In the genomic region with DNA sequence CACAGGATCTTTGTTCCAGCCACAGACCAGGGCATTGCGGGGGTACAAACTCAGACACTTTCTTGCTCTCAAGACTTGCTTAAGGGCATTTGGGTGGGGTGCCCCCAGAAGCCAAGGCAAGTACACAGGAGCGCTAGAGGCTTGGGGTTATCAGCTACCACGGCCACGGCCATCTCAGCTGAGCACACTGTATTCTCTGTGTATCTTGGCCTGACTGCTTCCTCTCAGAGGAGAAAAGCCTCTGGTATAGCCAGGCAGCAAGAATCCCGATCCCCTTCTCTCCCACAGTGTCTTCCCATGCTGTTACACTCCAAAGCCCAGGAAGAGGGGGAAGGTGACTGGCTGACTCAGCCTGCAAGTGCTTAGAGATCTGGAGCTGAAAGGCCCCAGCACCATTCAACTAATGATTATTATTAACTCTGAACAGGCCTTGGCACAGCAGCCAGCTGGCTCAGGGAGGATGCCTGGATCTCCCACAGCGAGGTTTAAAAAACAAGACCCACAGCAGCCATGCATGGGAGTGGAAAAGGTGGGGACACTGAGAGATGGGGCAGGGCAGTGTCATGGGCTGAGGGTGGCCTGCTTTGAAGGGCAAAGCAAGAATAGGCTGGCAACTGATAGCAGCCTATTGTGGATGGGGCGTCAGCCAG, we compare ENCODE assay signal across 9 mouse cellular contexts. TPM values are rescaled to one million over a fixed set of nuclear protein-coding genes. Genes with fewer than 3 reads are reported as not detected.
A peak's percentile ranks its signal among the peaks of the same experiment; 100 is the strongest.
DNase-seq lines count a peak whose midpoint lies in the region; ATAC-seq and TF ChIP-seq lines count a peak whose summit lies in the region.
"Had no signal": no experiment of that assay in that cellular context is flagged by ENCODE, and none has a peak within 500 bp of the region (broad histone marks: within the 10 kb centered on the region; RNA-seq: fewer than 3 reads in every experiment).

No protein-coding gene starts in this region.

- DNase-seq in frontal cortex, postnatal 36 days (ENCODE audit: low spot score in 2 of 2) = peak; percentile 64
- DNase-seq in frontal cortex, postnatal 10 days (ENCODE audit: low spot score in 2 of 2) = no peak
- DNase-seq in Patski (ENCODE audit: low read depth, low spot score) = no peak
- DNase-seq in gastrocnemius, postnatal 25 days = no peak
- no peak for DNase-seq in thymus, postnatal 14 days

- peaks cover 7% of the 10 kb centered on the region for H3K36me3 ChIP-seq in forebrain, embryonic 16.5 days (ENCODE audit: control insufficient read depth, insufficient read depth)
- peaks cover 5% of the 10 kb centered on the region; the same call in 1 of the 2 replicates for H3K36me3 ChIP-seq in limb, embryonic 15.5 days

- ATAC-seq in Patski = peak; percentile 29
- peak; percentile 47 for ATAC-seq in forebrain, embryonic 16.5 days
- ATAC-seq in limb, embryonic 15.5 days (ENCODE audit: insufficient number of reproducible peaks, low FRiP score, low TSS enrichment, low read depth) = no peak
- no peak for ATAC-seq in megakaryocyte, adult 5-6 weeks (ENCODE audit: poor library complexity, severe bottlenecking)

- H3K4me1 ChIP-seq in forebrain, embryonic 16.5 days (replicated peaks; ENCODE audit: control insufficient read depth, insufficient read depth, low read length) = peaks cover 36% of the 10 kb centered on the region
- H3K4me1 ChIP-seq in limb, embryonic 15.5 days = peaks cover 33% of the 10 kb centered on the region

- H3K4me2 ChIP-seq in forebrain, embryonic 16.5 days (ENCODE audit: low read length) = no peak overlapping the region
- no peak overlapping the region for H3K4me2 ChIP-seq in limb, embryonic 15.5 days

- in situ Hi-C loops in Patski (cut with MboI; ENCODE audit: low pct_unique_long_range_greater_than_20kb) = no loop called here

- H3K9ac ChIP-seq in forebrain, embryonic 16.5 days (replicated peaks; ENCODE audit: low read depth, low read length) = no peak overlapping the region; the same call in 1 of the 2 replicates
- H3K9ac ChIP-seq in limb, embryonic 15.5 days = no peak overlapping the region

- H3K27me3 ChIP-seq in Patski = no peaks in the 10 kb centered on the region
- H3K27me3 ChIP-seq in forebrain, embryonic 16.5 days (replicated peaks; ENCODE audit: control insufficient read depth, insufficient read depth, low read length) = no peaks in the 10 kb centered on the region
- H3K27me3 ChIP-seq in limb, embryonic 15.5 days = no peaks in the 10 kb centered on the region

- no peaks in the 10 kb centered on the region for H3K9me3 ChIP-seq in forebrain, embryonic 16.5 days (ENCODE audit: control insufficient read depth, low read length)
- H3K9me3 ChIP-seq in limb, embryonic 15.5 days = no peaks in the 10 kb centered on the region

- H3K27ac ChIP-seq in forebrain, embryonic 16.5 days (ENCODE audit: low read length) = peak overlapping the region; percentile 78
- H3K27ac ChIP-seq in limb, embryonic 15.5 days = 0 out of 2 replicates have a peak overlapping the region, but pooled peaks have one; percentile 33

- POLR2A ChIA-PET in Patski (lab: Charles Lee) = interaction anchor here (0.6 to 2.5 kb wide), 5 partner anchors 11 to 633 kb away, joined by 3 to 11 read pairs (median 3); partner anchors contain the start of gene Atxn7l2

- 54% methylated on average over 7 of the region's 7 CpGs for WGBS in forebrain, embryonic 16.5 days
- WGBS in limb, embryonic 15.5 days = 60% methylated on average over 7 of the region's 7 CpGs

- CTCF ChIA-PET in Patski (lab: Charles Lee) = interaction anchor here (0.9 to 15.7 kb wide), 7 partner anchors 8 to 31 kb away, joined by 3 to 247 read pairs (median 4); no protein-coding TSS in a partner anchor

- H3K4me3 ChIP-seq in forebrain, embryonic 16.5 days (replicated peaks; ENCODE audit: low read length) = no peak overlapping the region
- no peak overlapping the region for H3K4me3 ChIP-seq in limb, embryonic 15.5 days

- no peak for TF ChIP-seq CTCF in Patski (IDR thresholded peaks at IDR 0.05)

RNA-seq across cellular contexts. Expression of gene Cyb561d1, which starts 4.9 kb away (rescaled TPM):
- 9.2 TPM for polyA plus RNA-seq in Patski (2021)
- 4.1 and 5.7 TPM in 2 replicates for polyA plus RNA-seq in forebrain, embryonic 16.5 days (2015; fragmentation: Nextera tagmentation; extraction: Ambion mirVana)
- polyA plus RNA-seq in limb, embryonic 15.5 days (2015; fragmentation: Nextera tagmentation; extraction: Ambion mirVana) = 2.4 and 3.1 TPM in 2 replicates
- 1 to 10 TPM; 2.7 TPM for total RNA-seq in gastrocnemius, postnatal 25 days (2021)
- 4.9 and 6.7 TPM in 2 replicates for total RNA-seq in megakaryocyte, adult 5-6 weeks (2015)
- 10.3 and 12.0 TPM in 2 replicates for total RNA-seq in megakaryocyte, adult 5-6 weeks (2017)

RNA-seq across cellular contexts. Expression of gene Amigo1, which starts 9.9 kb away (rescaled TPM):
- polyA plus RNA-seq in Patski (2021) = 16.6 TPM
- polyA plus RNA-seq in forebrain, embryonic 16.5 days (2015; fragmentation: Nextera tagmentation; extraction: Ambion mirVana) = 10.1 and 12.0 TPM in 2 replicates
- polyA plus RNA-seq in limb, embryonic 15.5 days (2015; fragmentation: Nextera tagmentation; extraction: Ambion mirVana) = 4.7 and 5.4 TPM in 2 replicates
- total RNA-seq in gastrocnemius, postnatal 25 days (2021) = 10 to 100 TPM; 21.3 to 23.3 TPM
- total RNA-seq in megakaryocyte, adult 5-6 weeks (2015) = 1.4 and 3.3 TPM in 2 replicates
- 1.4 and 2.2 TPM in 2 replicates for total RNA-seq in megakaryocyte, adult 5-6 weeks (2017)

RNA-seq across cellular contexts. Expression of gene Atxn7l2, which starts 14.7 kb away (rescaled TPM):
- polyA plus RNA-seq in Patski (2021) = 17.4 TPM
- 30.7 and 33.8 TPM in 2 replicates for polyA plus RNA-seq in forebrain, embryonic 16.5 days (2015; fragmentation: Nextera tagmentation; extraction: Ambion mirVana)
- polyA plus RNA-seq in limb, embryonic 15.5 days (2015; fragmentation: Nextera tagmentation; extraction: Ambion mirVana) = 18.0 and 18.7 TPM in 2 replicates
- total RNA-seq in gastrocnemius, postnatal 25 days (2021) = 1 to 10 TPM; 6.1 to 6.5 TPM
- total RNA-seq in megakaryocyte, adult 5-6 weeks (2015) = 3.1 and 4.7 TPM in 2 replicates
- total RNA-seq in megakaryocyte, adult 5-6 weeks (2017) = 1.5 and 2.0 TPM in 2 replicates

RNA-seq across cellular contexts. Expression of gene Sypl2, which starts 30.4 kb away (rescaled TPM):
- not detected for polyA plus RNA-seq in Patski (2021)
- 1.7 and 2.3 TPM in 2 replicates for polyA plus RNA-seq in forebrain, embryonic 16.5 days (2015; fragmentation: Nextera tagmentation; extraction: Ambion mirVana)
- 2.8 and 7.6 TPM in 2 replicates for polyA plus RNA-seq in limb, embryonic 15.5 days (2015; fragmentation: Nextera tagmentation; extraction: Ambion mirVana)
- total RNA-seq in gastrocnemius, postnatal 25 days (2021) = 100 to 1,000 TPM; 596 to 597 TPM
- total RNA-seq in megakaryocyte, adult 5-6 weeks (2015) = not detected in 2 replicates
- total RNA-seq in megakaryocyte, adult 5-6 weeks (2017) = not detected in 2 replicates

RNA-seq across cellular contexts. Expression of gene Gpr61, which starts 41.4 kb away (rescaled TPM):
- polyA plus RNA-seq in Patski (2021) = 0.04 TPM
- 2.4 and 4.3 TPM in 2 replicates for polyA plus RNA-seq in forebrain, embryonic 16.5 days (2015; fragmentation: Nextera tagmentation; extraction: Ambion mirVana)
- polyA plus RNA-seq in limb, embryonic 15.5 days (2015; fragmentation: Nextera tagmentation; extraction: Ambion mirVana) = 0.09 TPM in 2 replicates
- total RNA-seq in gastrocnemius, postnatal 25 days (2021) = not detected
- not detected in 2 replicates for total RNA-seq in megakaryocyte, adult 5-6 weeks (2015)
- total RNA-seq in megakaryocyte, adult 5-6 weeks (2017) = not detected in 2 replicates
- total RNA-seq: heart, postnatal 10 days had no signal

Comparison
In these comparisons a context has a peak if more than half of its experiments do, and no peak if none do; other contexts are left out.
1. DNase-seq: peak in frontal cortex, postnatal 36 days (2 of 2); none in frontal cortex, postnatal 10 days (0 of 2), Patski (single experiment), gastrocnemius, postnatal 25 days (single experiment) and thymus, postnatal 14 days (single experiment).
2. ATAC-seq: peak in Patski (single experiment) and forebrain, embryonic 16.5 days (single experiment); none in limb, embryonic 15.5 days (single experiment) and megakaryocyte, adult 5-6 weeks (single experiment).